Mouse (Mus musculus): ENCODE results near the gene Panx3. TPM values are rescaled to one million over a fixed set of nuclear protein-coding genes. Genes with fewer than 3 reads are reported as not detected.

The Panx3 gene
- total RNA-seq (2021): not detected
- long read RNA-seq, experiment 1: 0 reads
- long read RNA-seq, experiment 2, partial matches to known transcripts: 0 of 1 reads
- long read RNA-seq, experiment 2, other reads (novel, unspliced or antisense): 0 of 1 reads

DNA sequence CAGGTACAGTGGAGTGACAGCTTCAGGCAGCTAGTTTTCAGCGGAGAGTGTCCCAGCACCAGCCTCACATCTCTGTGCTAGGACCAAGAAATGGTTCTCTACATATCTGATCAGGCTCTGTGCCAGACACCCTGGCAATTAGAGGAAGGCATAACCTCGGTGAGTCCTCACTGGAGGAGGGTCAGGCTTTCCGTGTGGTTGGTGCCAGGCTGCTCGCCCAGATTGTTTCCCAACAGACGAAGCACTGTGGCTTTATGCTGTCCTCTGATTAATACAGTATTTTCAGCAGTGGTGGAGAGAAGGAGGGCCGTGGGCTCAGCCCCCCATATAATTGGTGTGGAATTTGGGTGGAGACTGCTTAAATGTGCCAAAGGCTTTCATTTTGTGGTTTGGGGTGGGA lies at the start of gene Panx3:
TSS of gene Panx3 (minus strand) at position 121 of the 400 bp plus-strand sequence.
- DNase-seq (ENCODE audit: low spot score in 2 of 2): no peak

DNA sequence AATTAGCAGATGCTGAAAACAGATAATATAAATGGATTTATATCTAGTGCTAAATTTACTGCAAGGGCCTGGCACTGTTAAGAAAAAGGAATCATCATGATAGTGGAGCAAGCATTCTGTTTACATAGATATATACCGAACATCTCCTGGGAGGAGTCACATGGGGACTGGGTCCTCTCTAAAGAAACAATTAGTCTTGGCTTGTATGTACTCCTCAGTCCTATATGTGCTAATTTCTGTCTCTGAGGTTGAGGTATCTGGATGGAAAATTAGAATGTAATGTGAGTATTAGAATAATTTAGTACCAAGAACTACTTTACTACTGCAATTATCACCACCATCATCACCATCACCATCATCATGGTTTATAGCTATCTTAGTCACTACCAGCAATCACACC lies 47.1 kb upstream of the Panx3 start, which contains the start of gene Olfr160:
TSS of gene Olfr160 (minus strand) at position 101 of the 400 bp plus-strand sequence.
- DNase-seq (ENCODE audit: low spot score in 2 of 2): no peak

DNA sequence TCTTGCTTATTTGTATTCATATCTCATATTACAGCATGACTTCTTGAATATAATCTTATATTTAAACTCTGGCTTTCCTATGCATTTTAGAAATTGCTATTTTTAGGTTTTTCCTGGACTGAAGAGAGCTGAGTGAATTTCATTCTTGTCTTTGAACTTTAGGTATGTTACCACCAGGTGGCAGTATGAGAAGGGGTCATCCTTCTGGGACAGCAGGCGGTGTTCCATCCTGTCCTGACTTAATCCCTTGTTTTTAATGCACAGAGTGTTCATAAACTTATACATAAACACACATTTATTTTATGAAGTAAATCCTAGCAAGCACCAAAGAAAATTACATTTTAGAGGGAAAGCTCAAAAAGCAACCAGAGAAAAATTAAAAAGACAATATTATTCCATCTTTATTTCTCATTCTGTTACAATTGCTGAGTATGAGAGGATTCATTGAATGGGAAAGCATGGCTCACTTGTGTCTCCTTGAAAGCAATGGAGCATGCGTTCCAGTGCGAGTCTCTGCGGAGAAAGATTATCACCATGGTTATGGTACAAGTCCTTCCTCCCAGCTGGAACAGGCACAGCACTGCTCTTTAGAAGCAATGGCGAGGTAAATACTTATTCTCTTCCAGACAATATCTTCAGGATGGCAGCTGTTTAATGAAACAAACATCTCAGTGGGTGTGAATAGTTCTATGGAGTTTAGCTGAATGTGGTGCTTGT lies 21.1 kb upstream of the Panx3 start:
- no peak for DNase-seq (ENCODE audit: low spot score in 2 of 2)

DNA sequence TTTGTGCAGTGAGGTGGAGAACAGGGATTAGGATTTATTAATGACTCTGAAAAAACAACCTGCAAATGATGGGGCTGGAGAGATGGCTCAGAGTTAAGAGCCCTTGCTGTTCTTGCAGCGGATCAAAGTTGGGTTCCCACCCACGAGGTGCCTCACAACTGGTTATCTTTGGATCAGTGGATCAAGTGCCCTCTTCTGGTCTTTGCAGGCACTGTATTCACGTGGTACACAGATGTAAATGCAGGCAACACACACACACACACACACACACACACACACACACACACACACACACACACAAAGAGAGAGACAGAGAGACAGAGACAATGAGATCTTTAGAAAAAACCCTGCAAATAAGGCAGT lies 18.9 kb upstream of the Panx3 start:
- DNase-seq (ENCODE audit: low spot score in 2 of 2): no peak

DNA sequence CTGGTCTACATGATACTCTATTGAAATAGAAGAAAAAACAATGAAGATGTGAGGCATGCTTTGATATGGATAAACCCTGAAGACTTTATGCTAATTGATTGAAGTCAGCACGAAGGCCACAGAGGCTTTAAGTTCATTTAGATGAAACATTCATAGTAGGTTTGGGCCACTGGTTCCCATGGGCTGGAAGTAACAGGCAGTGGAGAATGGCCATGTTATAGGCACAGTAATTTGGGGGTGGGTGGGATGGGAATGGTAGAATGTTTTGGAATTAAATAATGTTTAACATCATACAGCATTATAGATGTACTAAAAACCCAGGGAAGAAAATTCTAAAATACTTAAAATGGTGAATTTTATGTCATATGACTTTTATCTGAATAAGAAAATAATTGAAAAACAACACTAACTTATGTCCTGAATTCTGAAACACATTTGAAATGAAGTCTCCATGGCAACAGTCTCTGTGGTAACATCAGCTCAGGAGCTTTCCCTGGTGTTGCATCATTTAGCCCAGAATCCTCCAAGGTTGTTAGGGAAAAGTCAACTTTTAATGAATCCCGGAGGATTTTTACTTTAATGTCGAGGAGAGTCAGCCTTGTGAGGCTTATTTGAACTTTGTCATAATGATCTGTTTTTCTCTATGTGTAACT lies 18.4 kb upstream of the Panx3 start:
- no peak for DNase-seq (ENCODE audit: low spot score in 2 of 2)

DNA sequence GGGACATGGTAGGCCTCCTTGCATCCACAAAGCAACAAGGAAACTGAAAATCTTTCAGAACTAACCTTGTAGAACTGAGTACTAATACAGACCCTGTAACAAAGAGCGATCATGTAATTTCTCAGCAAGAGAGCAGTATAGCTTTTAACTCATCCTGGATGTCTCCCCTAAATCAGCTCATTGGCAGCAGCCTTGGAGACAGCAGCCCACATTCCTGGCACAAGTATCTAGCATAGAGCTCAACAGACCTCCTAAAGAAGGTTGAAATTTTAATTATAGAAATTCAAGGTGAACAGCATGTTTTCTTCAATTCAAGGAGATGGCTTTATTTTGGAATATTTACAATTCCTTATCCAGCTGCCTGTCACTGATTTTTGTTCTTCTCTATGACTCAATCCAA lies 12.1 kb upstream of the Panx3 start:
- no peak for DNase-seq (ENCODE audit: low spot score in 2 of 2)

DNA sequence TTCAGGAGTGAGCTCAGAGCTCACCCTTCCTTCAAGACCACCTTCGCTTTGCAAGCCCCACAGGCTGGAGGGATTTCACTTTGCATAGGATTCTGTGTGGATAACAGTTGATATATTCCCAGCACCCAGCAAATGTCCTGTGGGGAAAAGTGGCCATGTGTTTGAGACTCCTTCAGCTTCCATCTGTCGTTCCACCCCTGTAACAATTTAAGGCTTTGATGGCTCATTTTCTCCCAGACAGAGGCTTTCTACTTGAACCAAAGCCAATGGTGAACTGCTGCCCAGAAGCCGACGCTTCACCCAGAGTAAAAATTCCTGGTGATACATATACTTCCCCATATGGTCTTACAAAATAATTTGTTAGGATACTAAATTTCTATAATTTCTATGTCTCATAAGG lies 6.3 kb upstream of the Panx3 start:
- no peak for DNase-seq (ENCODE audit: low spot score in 2 of 2)

DNA sequence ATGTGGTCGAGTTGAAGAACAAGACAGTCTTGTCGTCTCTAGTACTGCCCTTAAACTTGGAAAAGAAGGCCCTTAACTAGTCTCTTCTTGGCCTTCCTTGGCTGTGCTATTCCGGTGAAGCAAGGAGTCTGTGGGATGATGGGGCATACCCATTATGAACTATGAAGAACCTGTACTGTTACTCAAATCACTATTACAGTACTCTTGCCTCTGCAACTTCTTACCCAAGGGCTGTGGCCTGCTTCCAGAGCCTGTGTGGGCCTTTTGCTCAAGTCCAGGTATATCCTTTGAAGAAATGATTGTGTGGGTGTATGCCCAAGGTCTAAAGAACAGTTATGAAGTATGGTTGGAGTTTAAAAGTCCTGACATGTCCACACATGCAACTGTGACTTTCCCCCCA lies 1.2 kb upstream of the Panx3 start:
- no peak for DNase-seq (ENCODE audit: low spot score in 2 of 2)

DNA sequence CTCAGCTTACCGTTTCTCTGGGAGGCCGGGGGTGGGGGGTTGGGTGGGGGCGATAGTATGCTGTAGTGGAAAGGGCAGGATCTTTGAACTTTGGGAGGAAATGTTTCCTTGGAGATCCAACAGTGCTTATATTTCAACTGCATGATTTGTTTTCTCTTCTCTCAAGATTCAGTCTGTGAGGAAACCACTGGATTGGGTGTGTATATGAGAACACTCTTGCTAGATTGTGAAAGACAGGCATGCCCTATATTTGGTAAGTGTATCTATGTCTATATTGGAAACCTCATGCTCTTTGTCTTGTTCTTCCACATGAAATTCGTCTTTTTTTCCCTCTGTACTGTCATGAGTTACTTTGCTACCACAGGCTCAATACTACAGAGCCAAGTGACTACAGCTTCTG lies 643 bp upstream of the Panx3 start:
- DNase-seq (ENCODE audit: low spot score in 2 of 2): no peak

DNA sequence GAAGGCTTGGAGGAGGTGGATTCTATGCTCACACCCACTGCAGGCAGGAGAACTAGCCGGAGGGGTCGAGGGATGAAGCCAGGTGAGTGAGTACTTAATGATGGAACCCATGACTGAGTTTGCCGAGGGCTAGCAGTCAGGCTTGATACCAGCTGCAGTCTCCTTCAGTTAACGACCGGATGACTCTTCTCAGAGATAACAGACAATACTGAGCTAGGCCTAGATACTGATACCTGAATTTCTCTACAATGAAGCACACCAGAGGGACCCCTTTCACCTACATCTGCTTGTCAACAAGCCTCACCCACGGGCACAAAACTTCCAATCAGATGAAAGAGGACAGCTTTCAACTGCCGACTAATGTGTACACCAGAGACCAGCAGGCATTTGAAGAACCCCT lies 3.0 kb downstream of the Panx3 start:
- no peak for DNase-seq (ENCODE audit: low spot score in 2 of 2)

DNA sequence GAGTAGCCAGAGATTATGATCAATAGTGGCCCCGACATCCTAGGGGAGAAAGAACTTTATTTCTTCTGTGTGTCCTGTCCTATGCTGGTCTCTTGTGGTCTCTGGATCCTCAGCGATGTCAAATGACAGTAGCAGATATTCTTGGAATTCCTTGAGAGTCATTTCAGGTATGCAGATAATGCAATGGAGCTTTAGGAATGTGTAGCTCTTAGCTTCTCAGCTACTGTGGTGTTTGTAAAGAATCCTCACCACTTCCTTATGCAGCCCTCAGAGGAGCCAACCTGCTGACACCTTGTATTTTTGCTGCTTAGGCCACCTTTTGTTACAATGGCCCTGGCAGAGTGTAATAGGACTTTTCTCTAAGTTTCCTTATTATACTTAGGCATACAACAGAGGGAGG lies 4.4 kb downstream of the Panx3 start:
- no peak for DNase-seq (ENCODE audit: low spot score in 2 of 2)

DNA sequence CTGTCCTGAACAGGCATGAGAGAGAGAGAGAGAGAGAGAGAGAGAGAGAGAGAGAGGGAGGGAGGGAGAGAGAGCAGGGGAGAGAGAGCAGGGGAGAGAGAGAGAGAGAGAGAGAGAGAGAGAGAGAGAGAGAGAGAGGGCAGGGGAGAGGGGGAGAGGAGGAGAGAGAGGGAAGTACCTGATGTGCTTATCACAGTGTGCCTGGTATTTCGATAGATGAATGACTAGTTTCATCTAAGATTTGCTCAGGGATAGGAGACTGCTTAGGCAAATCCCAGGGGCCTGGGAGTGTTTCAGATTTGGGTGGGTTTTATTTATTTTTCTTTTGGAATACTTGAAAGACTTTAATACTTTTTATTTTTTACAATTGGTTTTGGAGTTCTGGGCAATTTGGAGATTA lies 5.8 kb downstream of the Panx3 start:
- DNase-seq (ENCODE audit: low spot score in 2 of 2): no peak

DNA sequence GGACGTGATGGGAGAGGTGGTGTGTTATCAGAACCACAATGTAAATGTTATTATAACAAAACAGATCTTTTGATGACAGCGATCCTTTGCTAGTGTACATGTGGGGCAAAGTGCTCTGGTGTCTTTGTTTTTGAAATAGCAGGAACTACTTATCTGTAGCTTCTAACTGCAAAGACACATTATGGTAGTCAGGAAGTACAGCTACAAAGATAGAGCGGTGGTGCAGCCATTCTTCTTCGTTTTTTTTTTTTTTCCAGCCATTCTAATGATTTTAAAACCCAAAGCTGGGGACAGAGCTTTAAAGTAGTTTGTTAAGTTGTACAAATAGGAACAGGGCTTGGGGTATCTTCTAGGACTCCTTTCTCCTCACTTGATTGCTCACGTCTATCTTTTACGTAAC lies 9.6 kb downstream of the Panx3 start:
- no peak for DNase-seq (ENCODE audit: low spot score in 2 of 2)

DNA sequence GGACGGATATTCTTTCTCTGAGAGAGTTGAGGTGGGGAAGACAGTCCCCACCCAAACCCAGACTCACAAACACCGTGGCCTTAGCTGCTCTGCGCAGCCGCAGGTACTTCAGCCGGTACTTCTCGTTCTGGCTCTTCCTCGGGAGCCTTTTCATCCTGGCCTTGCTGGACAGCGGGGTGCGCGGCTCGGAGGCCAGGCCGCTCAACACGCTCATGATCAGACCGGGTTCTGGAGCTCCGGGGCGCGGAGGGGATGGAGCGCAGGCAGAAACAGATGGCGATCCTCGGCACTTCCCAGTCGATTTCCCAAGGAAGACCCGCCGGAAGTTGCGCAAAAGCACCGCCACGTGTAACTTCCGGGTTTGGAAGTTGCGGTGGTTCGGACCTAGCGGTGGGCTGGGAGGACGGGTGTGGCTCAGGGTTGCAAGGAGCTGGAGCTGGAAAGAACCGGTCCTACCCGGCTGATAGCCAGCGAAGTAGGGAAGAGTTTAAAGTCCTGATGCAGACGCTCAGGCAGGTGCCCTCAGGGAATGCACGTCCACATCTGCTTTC lies 12.0 kb downstream of the Panx3 start, which contains the start of gene Tbrg1:
TSS of gene Tbrg1 (minus strand) at position 382 of the 551 bp plus-strand sequence.
- DNase-seq (ENCODE audit: low spot score in 2 of 2): peak; percentile 67 to 86

DNA sequence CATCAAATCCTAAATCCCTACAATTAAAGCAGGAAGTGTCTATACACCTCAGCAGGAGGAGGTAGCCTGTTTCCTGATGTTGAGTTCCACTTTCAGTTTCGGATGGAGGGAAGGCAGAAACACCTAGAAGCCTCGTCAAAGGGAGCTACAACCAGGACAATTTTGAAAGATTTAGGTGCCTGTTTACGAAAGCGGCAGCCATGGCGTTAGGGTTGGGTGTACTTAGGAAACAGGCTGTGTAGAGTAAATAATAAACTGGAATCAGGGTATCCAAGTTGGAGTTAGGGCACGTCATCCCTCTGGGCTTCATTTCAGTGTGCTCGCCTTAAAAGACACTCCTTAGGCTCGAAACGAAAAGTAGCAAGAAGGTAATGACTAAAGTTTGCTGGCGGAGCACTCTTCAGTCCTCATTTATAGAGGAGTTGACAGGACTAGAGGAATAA lies 12.6 kb downstream of the Panx3 start:
- no peak for DNase-seq (ENCODE audit: low spot score in 2 of 2)

DNA sequence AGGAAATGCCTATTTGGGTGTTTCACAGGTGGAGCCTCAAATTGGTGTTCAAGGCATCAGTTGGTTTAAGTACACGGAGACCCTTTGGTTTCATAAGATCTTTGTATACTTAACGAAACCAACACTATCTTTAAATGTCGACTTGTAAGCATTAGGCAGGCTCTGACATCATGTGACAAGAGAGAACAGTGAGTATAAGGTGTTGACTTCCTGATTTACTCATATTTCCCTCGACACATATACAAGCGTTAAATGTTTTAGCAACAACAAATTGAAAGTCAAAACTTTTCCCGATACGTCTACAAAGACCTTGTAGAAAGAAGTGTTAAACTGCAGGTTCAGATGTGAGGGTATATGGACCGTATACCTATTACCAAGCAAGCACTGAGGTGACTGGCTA lies 13.1 kb downstream of the Panx3 start:
- DNase-seq (ENCODE audit: low spot score in 2 of 2): no peak

DNA sequence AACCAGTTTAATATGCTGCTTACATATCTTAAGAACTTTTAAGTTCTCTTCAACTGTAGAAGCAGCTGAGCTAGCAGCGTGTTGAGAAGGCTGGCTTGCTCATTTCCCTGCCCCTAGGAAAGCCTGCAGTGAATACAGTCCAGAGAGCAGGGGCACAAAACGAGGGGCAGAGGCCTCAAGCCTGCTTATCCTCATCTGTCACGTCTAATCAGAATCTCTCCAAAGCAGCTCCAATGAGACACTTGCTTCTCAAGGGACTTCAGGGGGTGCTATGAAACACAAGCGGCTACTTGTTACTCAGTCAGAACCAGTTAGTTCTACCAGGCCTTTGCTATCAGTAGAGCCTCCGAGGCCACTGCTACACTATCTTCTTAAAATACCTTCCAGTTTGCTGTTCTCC lies 15.2 kb downstream of the Panx3 start:
- no peak for DNase-seq (ENCODE audit: low spot score in 2 of 2)

DNA sequence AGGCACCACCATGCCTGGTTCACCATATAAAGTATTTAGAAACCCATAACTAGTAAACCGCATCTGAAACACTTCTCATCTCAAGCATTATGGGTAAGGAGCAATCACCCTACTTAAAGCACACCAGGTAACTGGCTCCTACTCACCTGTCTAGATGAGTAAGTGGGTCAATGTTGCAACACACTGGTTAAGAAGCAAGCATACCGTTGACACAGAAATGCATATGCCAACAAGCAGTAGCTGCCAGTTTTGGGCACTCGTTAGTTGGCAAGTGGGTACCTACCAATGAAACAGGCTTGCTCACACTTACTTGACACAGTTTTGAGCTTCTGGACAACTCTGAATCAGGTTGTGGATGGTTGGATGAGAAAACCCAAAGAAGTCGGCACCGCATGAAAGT lies 18.4 kb downstream of the Panx3 start:
- DNase-seq (ENCODE audit: low spot score in 2 of 2): no peak

DNA sequence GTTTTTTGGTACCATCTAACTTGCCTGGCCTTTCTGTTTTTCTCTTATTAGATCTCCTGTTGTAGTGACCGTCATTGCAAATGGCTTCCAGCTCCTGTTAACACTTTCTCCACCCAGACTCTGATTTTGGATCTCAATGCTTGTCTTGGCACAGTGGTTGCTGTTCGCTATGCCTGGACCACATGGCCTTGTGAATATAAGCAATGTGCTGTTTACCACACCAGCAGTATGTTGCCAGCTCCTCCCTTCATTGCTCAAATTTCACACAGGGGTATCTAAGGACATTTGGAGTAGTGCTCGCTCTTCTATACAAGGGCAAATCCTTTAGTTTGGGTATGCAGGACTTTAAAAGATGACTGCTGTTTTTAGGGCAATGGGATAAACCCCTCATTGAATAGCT lies 22.8 kb downstream of the Panx3 start:
- DNase-seq (ENCODE audit: low spot score in 2 of 2): no peak

DNA sequence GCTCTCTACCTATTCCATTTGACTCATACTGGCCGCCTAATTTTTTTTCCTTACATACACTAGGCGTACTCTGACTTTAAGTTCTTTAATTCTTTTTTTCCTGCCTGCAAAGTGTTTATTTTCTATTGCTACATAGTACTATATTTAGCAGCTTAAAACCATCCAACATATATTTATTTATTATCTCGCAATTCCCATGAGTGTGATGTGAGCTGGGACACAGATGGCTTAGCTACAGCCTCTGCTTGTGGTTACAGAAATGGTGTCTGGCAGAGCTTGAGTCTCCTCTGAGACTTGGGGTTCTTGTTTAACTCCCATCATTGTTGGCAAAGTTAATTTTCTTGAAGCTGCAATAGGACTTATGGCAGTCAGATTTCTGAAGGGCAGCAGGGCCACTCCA lies 30.3 kb downstream of the Panx3 start:
- DNase-seq (ENCODE audit: low spot score in 2 of 2): no peak

DNA sequence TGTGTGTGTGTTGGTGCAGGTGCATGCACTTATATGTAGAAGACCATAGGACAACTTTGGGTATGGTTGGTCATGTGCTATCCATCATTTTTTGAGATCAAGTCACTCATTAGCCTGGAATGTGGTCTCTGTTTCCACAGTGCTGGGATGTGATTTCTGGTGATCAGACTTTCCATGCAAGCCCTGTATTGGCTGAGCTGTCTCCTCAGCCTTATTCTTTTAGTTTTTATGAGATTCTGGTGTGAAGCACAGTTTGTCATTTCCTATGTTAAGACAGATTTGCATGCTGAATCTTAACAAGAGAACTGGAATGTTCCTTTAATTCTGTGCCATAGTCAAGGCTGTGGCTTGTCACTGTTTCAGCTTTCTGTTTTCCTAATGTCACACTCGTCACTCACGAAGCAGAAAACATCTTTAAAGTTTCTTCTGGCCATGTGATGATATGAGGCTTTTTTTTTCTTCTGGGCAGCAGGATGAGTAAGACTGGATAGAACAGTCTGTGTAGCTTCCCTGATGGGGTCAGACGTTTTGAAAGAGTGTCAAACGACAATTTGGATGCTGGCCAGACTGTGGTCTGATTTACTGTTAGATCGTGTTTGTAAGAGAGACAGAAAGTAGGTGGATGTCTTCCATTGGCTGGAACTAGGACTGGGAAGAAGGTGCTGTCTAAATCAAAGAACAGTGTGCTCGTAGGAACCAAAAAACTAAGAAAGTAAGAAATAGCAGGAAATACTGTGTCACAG lies 32.1 kb downstream of the Panx3 start:
- DNase-seq (ENCODE audit: low spot score in 2 of 2): no peak

DNA sequence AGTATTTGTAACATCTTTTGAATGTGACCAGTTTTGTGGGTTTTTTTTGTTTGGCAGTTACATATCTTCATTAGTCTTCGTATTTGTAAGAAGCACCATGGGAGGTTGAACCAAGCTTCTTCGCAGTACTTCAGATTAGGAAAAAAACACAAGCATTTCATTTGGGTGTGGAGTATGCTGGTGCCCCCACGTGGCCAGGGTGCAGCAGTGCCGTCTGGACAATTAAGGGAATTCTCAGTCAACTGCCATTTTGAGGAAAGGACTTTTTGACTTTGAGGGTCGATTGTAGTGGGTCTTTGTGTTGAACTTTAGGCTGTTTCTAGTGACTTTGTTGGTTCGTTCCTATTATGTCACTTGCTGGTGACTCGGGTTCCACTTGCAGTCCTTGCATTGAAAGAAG lies 32.7 kb downstream of the Panx3 start:
- peak in 1 of 2 experiments; percentile 39 for DNase-seq (ENCODE audit: low spot score in 2 of 2)

Measured in gastrocnemius, postnatal 4 days (tissue).